Mouse (Mus musculus) C2C12 (cell line): ENCODE results near the gene Smo. TPM values are rescaled to one million over a fixed set of nuclear protein-coding genes. Genes with fewer than 3 reads are reported as not detected.

Experiments used
- H3K27me3 ChIP-seq: one replicate; pipeline ENCODE4 v1.6.1; 2011; ENCODE audit not compliant: control insufficient read depth, insufficient read depth, insufficient read length
- H3K36me3 ChIP-seq: one replicate; pipeline ENCODE4 v1.6.1; 2011; ENCODE audit not compliant: control insufficient read depth, insufficient read depth
- H3K4me3 ChIP-seq: one replicate; pipeline ENCODE4 v1.5.1; 2011; ENCODE audit warnings: mild to moderate bottlenecking, control low read depth; ENCODE audit not compliant: poor library complexity, insufficient read depth, severe bottlenecking
- H3K79me2 ChIP-seq: one replicate; pipeline ENCODE4 v1.6.1; 2011; ENCODE audit not compliant: control insufficient read depth, insufficient read depth
- H3K79me3 ChIP-seq: one replicate; pipeline ENCODE4 v1.6.1; 2011; ENCODE audit warnings: low read depth, control low read depth
- H3ac ChIP-seq: one replicate; pipeline ENCODE3; 2011; ENCODE audit warnings: low read depth; ENCODE audit not compliant: control insufficient read depth, insufficient read length
- CEBPB ChIP-seq: IDR thresholded peaks from one replicate; pipeline ENCODE4 v1.6.1; 2011; ENCODE audit warnings: low read depth, mild to moderate bottlenecking, control low read depth, moderate library complexity
- CTCF ChIP-seq: IDR thresholded peaks from one replicate; pipeline ENCODE4 v1.5.1; 2011; ENCODE audit not compliant: control insufficient read depth, insufficient read depth, insufficient read length
- FOSL1 ChIP-seq: IDR thresholded peaks from one replicate; pipeline ENCODE4 v1.8.0; 2011; ENCODE audit warnings: mild to moderate bottlenecking, low read length; ENCODE audit not compliant: poor library complexity, insufficient read depth, severe bottlenecking
- MAX ChIP-seq: IDR thresholded peaks from one replicate; pipeline ENCODE4 v1.6.1; 2011; ENCODE audit warnings: mild to moderate bottlenecking, control low read depth
- MYOD1 ChIP-seq: IDR thresholded peaks from one replicate; pipeline ENCODE4 v1.6.1; 2011; ENCODE audit warnings: low read depth; ENCODE audit not compliant: control insufficient read depth, insufficient read length
- MYOG ChIP-seq: IDR thresholded peaks from one replicate; pipeline ENCODE4 v1.6.1; 2011; ENCODE audit not compliant: control insufficient read depth, insufficient read length; ENCODE audit errors: extremely low read depth
- USF1 ChIP-seq: IDR thresholded peaks from one replicate; pipeline ENCODE4 v1.6.1; 2011; ENCODE audit warnings: low read depth, mild to moderate bottlenecking, control low read depth, moderate library complexity
- polyA plus RNA-seq: library from polyadenylated mRNA; unstranded; fragments of >200 nt; fragmentation: generic; extraction: Trizol; gene quantifications from one replicate; pipeline ENCODE4 v1.2.1, GENCODE M21; 2012; ENCODE audit warnings: missing spikeins

The Smo gene
- polyA plus RNA-seq, 1 experiment, result 86.2 TPM

DNA sequence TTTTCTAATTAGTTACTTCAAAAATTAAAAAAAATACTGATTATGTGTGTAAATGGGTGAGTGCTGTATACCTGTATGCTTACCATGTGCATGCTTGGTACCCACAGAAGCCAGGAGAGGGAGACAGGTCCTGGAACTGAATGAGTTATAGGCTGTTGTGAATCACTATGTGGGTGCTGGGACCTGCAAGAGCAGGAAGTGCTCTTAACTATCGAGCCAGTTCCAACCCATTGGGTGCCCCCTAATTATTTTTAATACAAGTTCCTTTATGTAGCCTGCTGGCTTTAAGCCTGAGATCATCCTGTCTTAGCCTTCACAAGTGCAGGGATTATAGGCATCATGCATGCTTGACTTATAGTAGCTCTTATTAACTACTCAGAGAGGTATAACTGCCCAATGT, 38.9 kb downstream of the Smo start:
- Histone ChIP-seq H3K4me3 (no peak overlapping the region), H3K27me3 (no peaks in the 10 kb centered on the region), H3K79me3 (no peaks in the 10 kb centered on the region), H3K36me3 (no peaks in the 10 kb centered on the region), H3ac (no peak overlapping the region), H3K79me2 (peaks cover 22% of the 10 kb centered on the region)
- TF ChIP-seq FOSL1 (no peak), CTCF (no peak), CEBPB (no peak), MAX (no peak), MYOD1 (no peak), USF1 (no peak), MYOG (no peak)

DNA sequence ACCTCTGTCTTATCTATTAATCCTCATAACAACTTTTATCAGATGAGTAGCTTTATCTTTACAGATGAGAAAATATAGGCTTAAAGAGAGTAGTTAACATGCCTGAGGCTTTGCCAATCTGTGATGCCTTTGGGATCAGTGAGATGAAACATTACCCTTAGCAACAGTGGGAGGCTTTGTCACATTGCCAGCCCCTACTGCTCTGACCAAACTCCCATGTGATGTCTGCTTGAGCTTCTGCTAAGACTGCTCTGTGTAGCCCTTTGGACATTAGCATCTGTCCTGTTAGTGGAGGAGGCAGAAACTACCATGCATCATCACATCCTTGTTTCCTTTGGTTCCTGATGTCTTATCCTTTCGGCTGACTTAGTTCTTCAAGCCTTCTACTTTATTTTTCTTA, 40.3 kb downstream of the Smo start:
- TF ChIP-seq FOSL1, result no peak
- TF ChIP-seq CEBPB, result no peak
- TF ChIP-seq MYOG, result no peak
- no peak for TF ChIP-seq USF1
- no peak for TF ChIP-seq MAX
- no peak for TF ChIP-seq MYOD1
- no peak for TF ChIP-seq CTCF
- Histone ChIP-seq H3K79me3 (no peaks in the 10 kb centered on the region), H3K36me3 (no peaks in the 10 kb centered on the region), H3K79me2 (peaks cover 13% of the 10 kb centered on the region), H3ac (no peak overlapping the region), H3K27me3 (no peaks in the 10 kb centered on the region), H3K4me3 (no peak overlapping the region)

DNA sequence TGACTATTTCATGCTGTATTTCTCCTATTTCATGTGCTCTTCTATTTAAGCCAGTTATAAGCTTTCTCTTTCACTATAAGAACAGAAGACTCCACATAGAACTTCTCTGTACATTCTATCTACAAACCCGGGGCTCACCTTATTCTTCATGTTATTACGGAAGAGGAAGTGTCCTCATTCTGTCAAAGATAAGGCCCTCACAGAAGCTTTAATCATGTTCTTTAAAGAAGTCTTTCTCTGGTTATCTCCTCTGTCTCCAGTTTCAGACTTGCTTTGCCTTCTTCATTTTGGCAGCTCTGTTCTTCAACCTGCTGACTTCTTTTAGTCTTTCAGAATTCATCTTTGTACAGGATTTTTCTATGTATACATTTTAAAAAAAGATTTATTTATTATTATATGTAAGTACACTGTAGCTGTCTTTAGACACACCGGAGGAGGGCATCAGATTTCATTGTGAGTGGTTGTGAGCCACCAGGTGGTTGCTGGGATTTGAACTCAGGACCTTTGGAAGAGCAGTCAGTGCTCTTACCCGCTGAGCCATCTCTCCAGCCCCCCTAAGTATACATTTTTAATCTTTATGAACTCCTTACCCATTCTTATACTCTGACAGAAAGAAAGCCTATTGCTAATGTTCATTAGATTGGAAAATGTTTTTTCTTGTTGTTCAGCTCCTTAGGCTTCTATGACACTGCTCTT, 41.4 kb downstream of the Smo start:
- Histone ChIP-seq H3K4me3 (no peak overlapping the region), H3K79me2 (peaks cover 2% of the 10 kb centered on the region)
- no peak for TF ChIP-seq CEBPB
- TF ChIP-seq MYOG, result no peak
- no peak for TF ChIP-seq MAX
- no peak for TF ChIP-seq CTCF
- no peak for TF ChIP-seq MYOD1
- no peak for TF ChIP-seq FOSL1
- no peak for TF ChIP-seq USF1

DNA sequence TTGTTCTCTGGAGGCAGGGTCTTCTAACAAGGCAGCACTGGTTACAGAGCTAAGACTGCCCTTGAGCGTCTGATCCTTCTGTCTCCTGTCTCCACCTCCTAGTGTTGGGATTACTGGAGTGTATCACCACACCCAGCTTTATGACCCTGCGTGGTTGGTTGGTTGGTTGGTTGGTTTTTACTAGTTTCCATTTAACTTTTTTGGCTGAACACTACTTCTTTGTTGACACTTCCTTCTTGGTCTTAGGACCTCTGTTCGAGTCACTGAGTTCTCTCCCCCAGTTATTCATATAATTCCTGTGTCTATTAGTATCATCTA, 41.9 kb downstream of the Smo start:
- no peaks in the 10 kb centered on the region for H3K79me2 ChIP-seq
- H3ac ChIP-seq, result no peak overlapping the region
- H3K79me3 ChIP-seq, result no peaks in the 10 kb centered on the region
- TF ChIP-seq MYOG (no peak), USF1 (no peak), CEBPB (no peak), FOSL1 (no peak), MAX (no peak), MYOD1 (no peak)
- H3K27me3 ChIP-seq, result no peaks in the 10 kb centered on the region
- no peaks in the 10 kb centered on the region for H3K36me3 ChIP-seq
- no peak overlapping the region for H3K4me3 ChIP-seq

More for the DNA sequence above, 41.4 kb downstream of the Smo start:
- Histone ChIP-seq H3K79me3 (no peaks in the 10 kb centered on the region), H3ac (no peak overlapping the region), H3K36me3 (no peaks in the 10 kb centered on the region), H3K27me3 (no peaks in the 10 kb centered on the region)

DNA sequence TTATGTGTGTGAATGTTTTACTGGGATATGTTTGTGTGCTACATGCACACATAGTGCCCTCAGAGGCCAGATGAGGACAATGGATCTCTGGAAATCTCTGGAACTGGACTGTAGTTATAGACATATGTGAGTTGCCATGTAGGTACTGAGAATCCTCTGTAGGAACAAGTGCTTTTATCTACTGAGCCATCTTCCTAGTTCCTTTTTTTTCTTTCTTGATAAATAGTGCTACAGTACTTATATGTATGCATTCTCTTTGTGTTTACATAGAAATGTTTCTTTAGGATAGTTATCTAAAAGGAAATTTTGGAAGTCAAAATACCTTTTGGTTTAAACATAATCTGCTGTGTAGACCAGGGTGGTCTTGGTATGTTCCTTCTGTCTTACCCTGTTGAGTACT, 44.8 kb downstream of the Smo start:
- no peak for TF ChIP-seq MYOD1
- no peak for TF ChIP-seq CEBPB
- no peak for TF ChIP-seq MAX
- TF ChIP-seq FOSL1, result no peak
- no peak for TF ChIP-seq CTCF
- TF ChIP-seq USF1, result no peak
- no peak for TF ChIP-seq MYOG
- no peaks in the 10 kb centered on the region for H3K79me3 ChIP-seq
- H3K36me3 ChIP-seq, result no peaks in the 10 kb centered on the region
- no peak overlapping the region for H3K4me3 ChIP-seq
- no peak overlapping the region for H3ac ChIP-seq
- no peaks in the 10 kb centered on the region for H3K79me2 ChIP-seq
- H3K27me3 ChIP-seq, result no peaks in the 10 kb centered on the region

DNA sequence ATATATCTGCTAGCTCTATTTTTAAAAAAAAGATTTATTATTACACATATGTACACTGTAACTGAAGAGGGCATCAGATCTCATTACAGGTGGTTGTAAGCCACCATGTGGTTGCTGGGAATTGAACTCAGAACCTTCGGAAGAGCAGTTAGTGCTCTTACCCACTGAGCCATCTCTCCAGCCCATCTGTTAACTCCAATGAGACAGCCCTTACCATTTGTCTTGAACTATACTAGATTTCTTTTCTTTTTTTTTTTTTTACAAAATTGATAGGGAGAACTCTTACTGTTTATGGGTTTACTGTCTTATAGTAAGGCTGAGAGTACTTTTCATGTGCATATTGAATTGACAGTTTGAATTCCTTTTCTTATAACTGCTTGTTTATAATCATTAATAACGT, 45.3 kb downstream of the Smo start:
- H3K36me3 ChIP-seq, result no peaks in the 10 kb centered on the region
- H3ac ChIP-seq, result no peak overlapping the region
- H3K4me3 ChIP-seq, result no peak overlapping the region
- no peaks in the 10 kb centered on the region for H3K27me3 ChIP-seq
- TF ChIP-seq USF1 (no peak), MYOD1 (no peak), MYOG (no peak), CTCF (no peak), FOSL1 (no peak), CEBPB (no peak), MAX (no peak)
- no peaks in the 10 kb centered on the region for H3K79me2 ChIP-seq
- H3K79me3 ChIP-seq, result no peaks in the 10 kb centered on the region
